Mouse (Mus musculus) heart, embryonic 12.5 days (tissue): ENCODE results near the gene Cdc27. TPM values are rescaled to one million over a fixed set of nuclear protein-coding genes. Genes with fewer than 3 reads are reported as not detected.

Experiments used
- ATAC-seq: fragments of 200-750 bp; cut with Nextera tagmentation; 2 replicates; pipeline ENCODE4 v1.8.0; 2017; ENCODE audit warnings: moderate TSS enrichment, moderate library complexity; ENCODE audit not compliant: insufficient number of reproducible peaks, low FRiP score
- H3K27ac ChIP-seq: fragments of 300-500 bp; sonication (generic); 2 replicates; pipeline ENCODE4 v1.5.1; 2016; ENCODE audit warnings: mild to moderate bottlenecking, moderate library complexity; ENCODE audit not compliant: poor library complexity, severe bottlenecking
- H3K27me3 ChIP-seq: fragments of 300-500 bp; sonication (generic); replicated peaks from 2 replicates; pipeline ENCODE4 v1.6.1; 2016; ENCODE audit warnings: mild to moderate bottlenecking, moderate library complexity
- H3K36me3 ChIP-seq: fragments of 300-500 bp; sonication (generic); 2 replicates; pipeline ENCODE4 v1.6.1; 2016; ENCODE audit warnings: mild to moderate bottlenecking, moderate library complexity
- H3K4me1 ChIP-seq: fragments of 300-500 bp; sonication (generic); replicated peaks from 2 replicates; pipeline ENCODE4 v1.6.1; 2016; ENCODE audit warnings: mild to moderate bottlenecking
- H3K4me2 ChIP-seq: fragments of 300-500 bp; sonication (generic); 2 replicates; pipeline ENCODE4 v1.6.1; 2016; ENCODE audit warnings: mild to moderate bottlenecking, moderate library complexity
- H3K4me3 ChIP-seq: fragments of 300-500 bp; sonication (generic); 2 replicates; pipeline ENCODE4 v1.5.1; 2016; ENCODE audit warnings: mild to moderate bottlenecking
- H3K9ac ChIP-seq: fragments of 300-500 bp; sonication (generic); 2 replicates; pipeline ENCODE4 v1.6.1; 2016; ENCODE audit warnings: mild to moderate bottlenecking, moderate library complexity
- H3K9me3 ChIP-seq: fragments of 300-500 bp; sonication (generic); replicated peaks from 2 replicates; pipeline ENCODE4 v1.6.1; 2016; ENCODE audit warnings: mild to moderate bottlenecking, moderate library complexity
- WGBS: fragments of 180-500 bp; shearing (Covaris S2); methylation state at CpG from one replicate; pipeline ENCODE4 v1.1.7; 2016; 5-methylcytosine and 5-hydroxymethylcytosine counted together
- polyA plus RNA-seq: library from polyadenylated mRNA; unstranded; fragments of >200 nt; fragmentation: Nextera tagmentation; extraction: Ambion mirVana; gene quantifications from 2 replicates; pipeline ENCODE4 v1.2.1, GENCODE M21; 2016

Cdc27 gene
- polyA plus RNA-seq = 37.6 and 40.6 TPM in 2 replicates

- H3K4me2 ChIP-seq = peak within 1 kb of the TSS; percentile 79
- WGBS = under 1% methylated on average over 35 of the region's 35 CpGs
- H3K4me3 ChIP-seq = peak within 1 kb of the TSS; percentile 87
- peak within 1 kb of the TSS; percentile 98 for H3K9ac ChIP-seq
- peak within 1 kb of the TSS; percentile 93 for H3K27ac ChIP-seq
- H3K4me1 ChIP-seq = peaks cover 19% of the 10 kb centered on the region
- 0 out of 2 replicates have a peak, but pooled peaks cover under 1% of the 10 kb centered on the region for H3K36me3 ChIP-seq
- peak; percentile 96 for ATAC-seq
- no peaks in the 10 kb centered on the region for H3K27me3 ChIP-seq
- H3K9me3 ChIP-seq = no peaks in the 10 kb centered on the region
Observed at GRCm38 (mm10) chr11:104550406-104550974, at the start of gene Cdc27, which contains the start of gene Myl4. Cdc27 (minus strand) TSS chr11:104550620. Myl4 (plus strand) TSS chr11:104550663.

GRCm38 (mm10) chr11:104599265-104599945, 49.0 kb upstream of the Cdc27 start:
- Histone ChIP-seq H3K4me1 (peaks cover 11% of the 10 kb centered on the region), H3K4me3 (no peak overlapping the region), H3K27me3 (no peaks in the 10 kb centered on the region), H3K36me3 (no peaks in the 10 kb centered on the region), H3K27ac (peak overlapping the region; percentile 43; the same call in 1 of the 2 replicates), H3K4me2 (no peak overlapping the region), H3K9ac (no peak overlapping the region), H3K9me3 (no peaks in the 10 kb centered on the region)
- WGBS = 71% methylated on average over 13 of the region's 13 CpGs
- no peak for ATAC-seq

- H3K9me3 ChIP-seq = no peaks in the 10 kb centered on the region
- ATAC-seq = 0 out of 2 replicates have a peak, but pooled peaks have one; percentile 45
- no peaks in the 10 kb centered on the region for H3K36me3 ChIP-seq
- H3K27ac ChIP-seq = no peak overlapping the region
- H3K27me3 ChIP-seq = no peaks in the 10 kb centered on the region
- H3K9ac ChIP-seq = no peak overlapping the region
- H3K4me2 ChIP-seq = no peak overlapping the region
- H3K4me1 ChIP-seq = peaks cover 11% of the 10 kb centered on the region
- H3K4me3 ChIP-seq = no peak overlapping the region
- 45% methylated on average over 10 of the region's 10 CpGs for WGBS
Observed at GRCm38 (mm10) chr11:104596365-104596764, 45.9 kb upstream of the Cdc27 start.

- 60% methylated on average over 13 of the region's 13 CpGs for WGBS
- Histone ChIP-seq H3K4me3 (no peak overlapping the region), H3K27me3 (no peaks in the 10 kb centered on the region), H3K4me2 (no peak overlapping the region), H3K9me3 (no peaks in the 10 kb centered on the region), H3K36me3 (peaks cover 10% of the 10 kb centered on the region), H3K4me1 (peaks cover 18% of the 10 kb centered on the region), H3K9ac (no peak overlapping the region), H3K27ac (no peak overlapping the region)
- no peak for ATAC-seq
Observed at GRCm38 (mm10) chr11:104592066-104592835, 41.8 kb upstream of the Cdc27 start.

- ATAC-seq = peak; percentile 49; the same call in 1 of the 2 replicates
- H3K9ac ChIP-seq = no peak overlapping the region
- H3K4me1 ChIP-seq = peaks cover 7% of the 10 kb centered on the region
- H3K4me2 ChIP-seq = no peak overlapping the region
- no peak overlapping the region for H3K27ac ChIP-seq
- H3K36me3 ChIP-seq = peaks cover 31% of the 10 kb centered on the region
- no peak overlapping the region for H3K4me3 ChIP-seq
- WGBS = under 1% methylated on average over 8 of the region's 8 CpGs
- H3K27me3 ChIP-seq = no peaks in the 10 kb centered on the region
- H3K9me3 ChIP-seq = no peaks in the 10 kb centered on the region
Observed at GRCm38 (mm10) chr11:104590148-104590547, 39.7 kb upstream of the Cdc27 start.

GRCm38 (mm10) chr11:104589570-104589969, 39.1 kb upstream of the Cdc27 start:
- Histone ChIP-seq H3K27ac (no peak overlapping the region), H3K4me2 (no peak overlapping the region), H3K36me3 (peaks cover 37% of the 10 kb centered on the region), H3K9me3 (no peaks in the 10 kb centered on the region), H3K4me3 (no peak overlapping the region), H3K27me3 (no peaks in the 10 kb centered on the region), H3K9ac (no peak overlapping the region), H3K4me1 (peaks cover 7% of the 10 kb centered on the region)
- WGBS = 57% methylated on average over 1 of the region's 1 CpGs
- ATAC-seq = no peak

GRCm38 (mm10) chr11:104588513-104588912, 38.1 kb upstream of the Cdc27 start:
- H3K27ac ChIP-seq = no peak overlapping the region

GRCm38 (mm10) chr11:104587904-104588303, 37.5 kb upstream of the Cdc27 start:
- 86% methylated on average over 9 of the region's 9 CpGs for WGBS
- no peak overlapping the region for H3K27ac ChIP-seq
- peaks cover 53% of the 10 kb centered on the region for H3K36me3 ChIP-seq
- peaks cover 16% of the 10 kb centered on the region for H3K4me1 ChIP-seq
- H3K9me3 ChIP-seq = no peaks in the 10 kb centered on the region
- no peak for ATAC-seq
- H3K27me3 ChIP-seq = no peaks in the 10 kb centered on the region
- H3K9ac ChIP-seq = no peak overlapping the region
- no peak overlapping the region for H3K4me3 ChIP-seq
- no peak overlapping the region for H3K4me2 ChIP-seq

More at GRCm38 (mm10) chr11:104588513-104588912, 38.1 kb upstream of the Cdc27 start:
- no peak overlapping the region for H3K9ac ChIP-seq
- H3K36me3 ChIP-seq = peaks cover 47% of the 10 kb centered on the region
- no peak for ATAC-seq
- 66% methylated on average over 2 of the region's 2 CpGs for WGBS
- peaks cover 10% of the 10 kb centered on the region for H3K4me1 ChIP-seq
- H3K4me2 ChIP-seq = no peak overlapping the region
- H3K27me3 ChIP-seq = no peaks in the 10 kb centered on the region
- no peak overlapping the region for H3K4me3 ChIP-seq
- no peaks in the 10 kb centered on the region for H3K9me3 ChIP-seq

GRCm38 (mm10) chr11:104585495-104585894, 35.1 kb upstream of the Cdc27 start:
- H3K36me3 ChIP-seq = peaks cover 72% of the 10 kb centered on the region
- H3K9me3 ChIP-seq = no peaks in the 10 kb centered on the region
- H3K4me2 ChIP-seq = no peak overlapping the region
- H3K9ac ChIP-seq = no peak overlapping the region
- no peak for ATAC-seq
- no peak overlapping the region; the same call in 1 of the 2 replicates for H3K27ac ChIP-seq
- no peak overlapping the region for H3K4me3 ChIP-seq
- 72% methylated on average over 5 of the region's 5 CpGs for WGBS
- H3K4me1 ChIP-seq = peaks cover 36% of the 10 kb centered on the region
- H3K27me3 ChIP-seq = no peaks in the 10 kb centered on the region

GRCm38 (mm10) chr11:104582630-104583364, 32.4 kb upstream of the Cdc27 start:
- peak overlapping the region; percentile 81; the same call in 1 of the 2 replicates for H3K4me2 ChIP-seq
- peaks cover 74% of the 10 kb centered on the region for H3K36me3 ChIP-seq
- peak overlapping the region; percentile 35 for H3K27ac ChIP-seq

More at GRCm38 (mm10) chr11:104582630-104583364, 32.4 kb upstream of the Cdc27 start:
- Histone ChIP-seq H3K27me3 (no peaks in the 10 kb centered on the region), H3K9ac (0 out of 2 replicates have a peak overlapping the region, but pooled peaks have one; percentile 21), H3K4me1 (peaks cover 50% of the 10 kb centered on the region), H3K9me3 (no peaks in the 10 kb centered on the region), H3K4me3 (no peak overlapping the region)
- 57% methylated on average over 13 of the region's 13 CpGs for WGBS
- ATAC-seq = no peak
